ENCODE assay signal across 10 mouse cellular contexts in genomic region chr6:52621731-52622480, GRCm38 (mm10). TPM values are rescaled to one million over a fixed set of nuclear protein-coding genes. Genes with fewer than 3 reads are reported as not detected.
DNase-seq lines count a peak whose midpoint lies in the region; ATAC-seq and TF ChIP-seq lines count a peak whose summit lies in the region.
"Had no signal": no experiment of that assay in that cellular context is flagged by ENCODE, and none has a peak within 500 bp of the region (broad histone marks: within the 10 kb centered on the region; RNA-seq: fewer than 3 reads in every experiment).

No protein-coding gene starts in this region.

- peak; percentile 27 to 53 for DNase-seq in lung, adult 18-20 months
- no peak for DNase-seq in lung, adult 2 months
- DNase-seq in heart, postnatal 0 days (ENCODE audit: low spot score), result peak; percentile 48
- no peak for DNase-seq in retina, postnatal 1 day
- DNase-seq in c-Kit-positive CD71-positive TER-119-positive erythroid progenitor cells, embryonic 14.5 days (ENCODE audit: low spot score), result no peak
- no peak for DNase-seq in cerebellum, postnatal 10 days
- DNase-seq: gastrocnemius, postnatal 10 days; right cerebral cortex, postnatal 4 days had no signal

- H3K36me3 ChIP-seq in heart, postnatal 0 days (replicated peaks; ENCODE audit: control insufficient read depth, insufficient read depth, low read length), result peaks cover 38% of the 10 kb centered on the region
- peaks cover 4% of the 10 kb centered on the region; the same call in 1 of the 2 replicates for H3K36me3 ChIP-seq in lung, embryonic 16.5 days (ENCODE audit: control insufficient read depth, insufficient read depth, low read length)

- H3K4me2 ChIP-seq in heart, postnatal 0 days (ENCODE audit: low read depth, low read length), result no peak overlapping the region
- 0 out of 2 replicates have a peak overlapping the region, but pooled peaks have one; percentile 6 for H3K4me2 ChIP-seq in lung, embryonic 16.5 days (ENCODE audit: low read depth, low read length)
- H3K4me2 ChIP-seq: limb, embryonic 15.5 days had no signal

- no peaks in the 10 kb centered on the region for H3K27me3 ChIP-seq in heart, postnatal 0 days (ENCODE audit: control insufficient read depth, insufficient read depth, low read length)
- no peaks in the 10 kb centered on the region for H3K27me3 ChIP-seq in lung, embryonic 16.5 days (ENCODE audit: control insufficient read depth, insufficient read depth, low read depth, low read length)
- H3K27me3 ChIP-seq: limb, embryonic 15.5 days had no signal

- TF ChIP-seq EP300 in heart, postnatal 0 days (IDR thresholded peaks at IDR 0.05; ENCODE audit: low read depth), result no peak

- peaks cover 4% of the 10 kb centered on the region for H3K4me1 ChIP-seq in lung, adult 2 months (ENCODE audit: control insufficient read depth, insufficient read depth, low read length)
- no peaks in the 10 kb centered on the region for H3K4me1 ChIP-seq in heart, postnatal 0 days (ENCODE audit: control insufficient read depth, insufficient read depth)
- peaks cover 6% of the 10 kb centered on the region for H3K4me1 ChIP-seq in lung, embryonic 16.5 days (replicated peaks; ENCODE audit: control insufficient read depth, insufficient read depth, low read length)
- H3K4me1 ChIP-seq: limb, embryonic 15.5 days had no signal

- H3K4me3 ChIP-seq in lung, adult 2 months (replicated peaks; ENCODE audit: extremely low read depth, low read depth, low read length), result no peak overlapping the region
- H3K4me3 ChIP-seq in heart, postnatal 0 days (ENCODE audit: low read depth, low read length), result no peak overlapping the region
- no peak overlapping the region for H3K4me3 ChIP-seq in lung, embryonic 16.5 days (ENCODE audit: low read length)
- H3K4me3 ChIP-seq: limb, embryonic 15.5 days had no signal

- 43% methylated on average over 11 of the region's 11 CpGs for WGBS in lung, adult 2 months
- 57% methylated on average over 11 of the region's 11 CpGs for WGBS in heart, postnatal 0 days
- WGBS in lung, embryonic 16.5 days, result 32% methylated on average over 11 of the region's 11 CpGs

- TF ChIP-seq POLR2A in lung, adult 2 months (IDR thresholded peaks at IDR 0.05; ENCODE audit: borderline replicate concordance, extremely low read depth, low read depth, low read length), result no peak

- no peaks in the 10 kb centered on the region for H3K9me3 ChIP-seq in heart, postnatal 0 days (replicated peaks; ENCODE audit: control insufficient read depth, low read length)
- H3K9me3 ChIP-seq in lung, embryonic 16.5 days (ENCODE audit: control insufficient read depth, low read length), result no peaks in the 10 kb centered on the region
- H3K9me3 ChIP-seq: limb, embryonic 15.5 days had no signal

- no peak overlapping the region for H3K27ac ChIP-seq in heart, postnatal 0 days (ENCODE audit: low read depth)
- peak overlapping the region; percentile 22; the same call in 1 of the 2 replicates for H3K27ac ChIP-seq in lung, embryonic 16.5 days (ENCODE audit: low read length)
- H3K27ac ChIP-seq: limb, embryonic 15.5 days had no signal

- no peak for TF ChIP-seq CTCF in lung, adult 2 months (IDR thresholded peaks at IDR 0.05; ENCODE audit: insufficient read depth, low read length)
- no peak for TF ChIP-seq CTCF in heart, postnatal 0 days (IDR thresholded peaks at IDR 0.05; ENCODE audit: low read depth)

- H3K9ac ChIP-seq in heart, postnatal 0 days (replicated peaks; ENCODE audit: low read depth, low read length), result no peak overlapping the region
- H3K9ac ChIP-seq in lung, embryonic 16.5 days (ENCODE audit: low read length), result no peak overlapping the region
- H3K9ac ChIP-seq: limb, embryonic 15.5 days had no signal

- ATAC-seq in heart, postnatal 0 days (ENCODE audit: insufficient read depth, low read depth), result 0 out of 2 replicates have a peak, but pooled peaks have one; percentile 47
- peak; percentile 80 for ATAC-seq in lung, embryonic 16.5 days (ENCODE audit: low read depth)

RNA-seq across cellular contexts. Expression of gene Hibadh, which starts 18.3 kb away (rescaled TPM):
- polyA plus RNA-seq in lung, adult 2 months (2012; rRNA removed), result 28.1 and 37.5 TPM in 2 replicates
- total RNA-seq in heart, postnatal 0 days (2014; rRNA removed; ENCODE audit: low replicate concordance), result 82.2 and 111 TPM in 2 replicates
- polyA plus RNA-seq in heart, postnatal 0 days (2015; fragmentation: Nextera tagmentation; extraction: Ambion mirVana), result 228 and 232 TPM in 2 replicates
- polyA plus RNA-seq in lung, embryonic 16.5 days (2015; fragmentation: Nextera tagmentation; extraction: Ambion mirVana), result 107 and 111 TPM in 2 replicates

Comparison
In these comparisons a context has a peak if more than half of its experiments do, and no peak if none do; other contexts are left out.
1. DNase-seq: peak in lung, adult 18-20 months (2 of 2) and heart, postnatal 0 days (single experiment); none in lung, adult 2 months (single experiment), retina, postnatal 1 day (single experiment), c-Kit-positive CD71-positive TER-119-positive erythroid progenitor cells, embryonic 14.5 days (single experiment) and cerebellum, postnatal 10 days (0 of 2).